Mouse (Mus musculus) forebrain, postnatal 0 days (tissue): ENCODE results near the gene Slco3a1. TPM values are rescaled to one million over a fixed set of nuclear protein-coding genes. Genes with fewer than 3 reads are reported as not detected.

ENCODE experiments used
- ATAC-seq: fragments of 200-750 bp; cut with Nextera tagmentation; 2 replicates; pipeline ENCODE4 v1.8.0; 2017; ENCODE audit warnings: mild to moderate bottlenecking, moderate library complexity
- DNase-seq: peaks from one replicate; pipeline ENCODE4 v3.0.0-alpha.2; 2015
- H3K27ac ChIP-seq: fragments of 300-500 bp; sonication (generic); 2 replicates; pipeline ENCODE4 v1.5.1; 2014; ENCODE audit warnings: low read depth, mild to moderate bottlenecking, antibody characterized with exemption, low read length, moderate library complexity, mixed read lengths
- H3K27me3 ChIP-seq: fragments of 300-500 bp; sonication (generic); 2 replicates; pipeline ENCODE4 v1.6.1; 2014; ENCODE audit warnings: mild to moderate bottlenecking, low read length, mixed read lengths; ENCODE audit not compliant: insufficient read depth
- H3K36me3 ChIP-seq: fragments of 300-500 bp; sonication (generic); 2 replicates; pipeline ENCODE4 v1.6.1; 2014; ENCODE audit warnings: mild to moderate bottlenecking, moderate library complexity; ENCODE audit not compliant: insufficient read depth
- H3K4me1 ChIP-seq: fragments of 300-500 bp; sonication (generic); 2 replicates; pipeline ENCODE4 v1.6.1; 2014; ENCODE audit warnings: antibody characterized with exemption; ENCODE audit not compliant: insufficient read depth
- H3K4me2 ChIP-seq: fragments of 300-500 bp; sonication (generic); 2 replicates; pipeline ENCODE4 v1.6.1; 2014; ENCODE audit warnings: low read depth, mild to moderate bottlenecking, moderate library complexity
- H3K4me3 ChIP-seq: fragments of 300-500 bp; sonication (generic); 2 replicates; pipeline ENCODE4 v1.5.1; 2014; ENCODE audit warnings: low read depth, low read length, mixed read lengths
- H3K9ac ChIP-seq: fragments of 300-500 bp; sonication (generic); 2 replicates; pipeline ENCODE4 v1.6.1; 2014; ENCODE audit warnings: mild to moderate bottlenecking
- H3K9me3 ChIP-seq: fragments of 300-500 bp; sonication (generic); 2 replicates; pipeline ENCODE4 v1.6.1; 2016; ENCODE audit warnings: low read length
- CTCF ChIP-seq: sonication (generic); IDR thresholded peaks from 2 replicates; pipeline ENCODE4 v1.5.1; 2016; ENCODE audit warnings: antibody characterized with exemption, control low read depth, low read depth
- WGBS: fragments of 180-500 bp; shearing (Covaris S2); extraction: QIAGEN DNeasy Blood & Tissue Kit; methylation state at CpG from one replicate; pipeline ENCODE4 v1.1.7; 2014; 5-methylcytosine and 5-hydroxymethylcytosine counted together
- polyA plus RNA-seq: library from polyadenylated mRNA; unstranded; fragments of >200 nt; fragmentation: Nextera tagmentation; extraction: Ambion mirVana; gene quantifications from 2 replicates; pipeline ENCODE4 v1.2.1, GENCODE M21; 2015
- total RNA-seq: library from RNA; depleted of rRNA; stranded (reverse); fragments of >200 nt; gene quantifications from 2 replicates; pipeline ENCODE4 v1.2.3, GENCODE M21; 2014

The Slco3a1 gene
- total and polyA plus RNA-seq, 2 experiments from 2014 or later, result 25.2 to 27.8 TPM

- Histone ChIP-seq H3K9ac (no peak overlapping the region), H3K27me3 (no peaks in the 10 kb centered on the region), H3K36me3 (no peaks in the 10 kb centered on the region), H3K4me2 (no peak overlapping the region), H3K27ac (no peak overlapping the region), H3K4me3 (no peak overlapping the region), H3K9me3 (no peaks in the 10 kb centered on the region), H3K4me1 (no peaks in the 10 kb centered on the region)
- DNase-seq (no peak), ATAC-seq (no peak)
- WGBS, result 74% methylated on average over 7 of the region's 7 CpGs
- no peak for TF ChIP-seq CTCF
These were observed 10.3 kb downstream of the Slco3a1 start for GRCm38 (mm10) chr7:74544306-74544705.

- Histone ChIP-seq H3K4me1 (no peaks in the 10 kb centered on the region), H3K36me3 (no peaks in the 10 kb centered on the region), H3K4me3 (no peak overlapping the region), H3K9ac (no peak overlapping the region), H3K4me2 (no peak overlapping the region), H3K27me3 (no peaks in the 10 kb centered on the region), H3K9me3 (no peaks in the 10 kb centered on the region), H3K27ac (no peak overlapping the region)
- DNase-seq (no peak), ATAC-seq (no peak)
- WGBS, result 33% methylated on average over 4 of the region's 4 CpGs
- no peak for TF ChIP-seq CTCF
These were observed 12.6 kb downstream of the Slco3a1 start for GRCm38 (mm10) chr7:74541958-74542357.

DNA sequence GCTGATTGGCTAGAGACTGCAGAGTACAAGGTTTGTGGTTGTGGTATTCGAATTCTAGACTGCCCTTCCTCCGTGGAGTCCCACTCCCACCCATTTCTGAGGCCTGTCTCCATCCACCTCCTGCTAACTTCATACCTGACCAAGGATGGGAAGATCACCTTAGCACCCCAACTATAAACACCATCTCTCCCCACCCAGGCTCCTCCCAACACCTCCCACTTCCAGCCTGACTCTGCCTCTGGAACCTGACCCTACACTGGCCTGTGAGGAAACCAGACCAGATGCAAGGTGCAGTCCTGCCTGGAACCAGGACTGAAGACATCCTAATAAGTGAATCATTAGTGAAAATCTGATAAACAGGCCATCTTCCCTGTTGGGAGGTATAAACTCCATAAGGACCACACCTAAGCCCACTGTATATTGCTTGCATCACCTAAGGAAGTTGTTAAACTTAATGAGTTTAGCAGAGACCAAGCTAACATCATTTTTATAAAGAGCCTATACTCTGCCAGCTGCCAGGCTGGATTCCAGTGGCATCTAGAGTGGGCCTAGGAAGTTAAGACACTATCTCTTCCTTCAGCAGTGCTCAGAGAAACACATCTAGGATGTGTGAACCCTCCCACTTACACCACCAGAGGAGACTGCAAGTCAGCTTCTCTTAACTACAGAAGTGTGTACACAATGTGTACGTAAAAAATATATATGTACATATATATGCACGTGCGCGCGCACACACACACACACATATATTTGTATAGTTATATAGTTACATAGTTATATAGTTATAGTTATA, 13.5 kb downstream of the Slco3a1 start:
- DNase-seq (no peak), ATAC-seq (no peak)
- Histone ChIP-seq H3K4me1 (no peaks in the 10 kb centered on the region), H3K9me3 (no peaks in the 10 kb centered on the region), H3K4me2 (no peak overlapping the region), H3K4me3 (no peak overlapping the region), H3K27ac (no peak overlapping the region), H3K36me3 (no peaks in the 10 kb centered on the region), H3K9ac (no peak overlapping the region), H3K27me3 (no peaks in the 10 kb centered on the region)
- TF ChIP-seq CTCF, result no peak
- WGBS, result 89% methylated on average over 7 of the region's 7 CpGs

DNA sequence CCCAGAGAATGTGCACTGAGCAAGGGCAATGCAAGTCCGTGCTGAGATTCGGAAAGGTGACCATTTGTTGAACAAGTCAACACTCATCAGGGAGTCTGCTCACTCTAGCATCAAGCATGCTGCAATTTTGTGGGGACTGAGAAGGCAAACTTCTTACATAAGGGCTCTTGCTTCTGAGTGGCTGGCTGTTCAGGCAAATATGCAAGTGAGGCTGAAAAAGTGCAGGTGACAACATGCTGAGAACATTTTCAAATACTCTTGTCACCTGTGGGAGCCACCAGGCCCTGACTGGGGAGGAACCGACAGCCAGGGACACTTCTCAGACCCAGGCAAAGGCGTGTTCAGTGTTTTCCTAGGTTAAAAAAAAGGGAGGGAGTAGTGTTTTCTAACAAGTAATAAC, 18.4 kb downstream of the Slco3a1 start:
- Histone ChIP-seq H3K9me3 (no peaks in the 10 kb centered on the region), H3K4me1 (no peaks in the 10 kb centered on the region), H3K27ac (no peak overlapping the region), H3K4me3 (no peak overlapping the region), H3K36me3 (no peaks in the 10 kb centered on the region), H3K4me2 (no peak overlapping the region), H3K27me3 (no peaks in the 10 kb centered on the region), H3K9ac (no peak overlapping the region)
- ATAC-seq (no peak), DNase-seq (no peak)
- TF ChIP-seq CTCF, result no peak
- WGBS, result 86% methylated on average over 4 of the region's 4 CpGs

DNA sequence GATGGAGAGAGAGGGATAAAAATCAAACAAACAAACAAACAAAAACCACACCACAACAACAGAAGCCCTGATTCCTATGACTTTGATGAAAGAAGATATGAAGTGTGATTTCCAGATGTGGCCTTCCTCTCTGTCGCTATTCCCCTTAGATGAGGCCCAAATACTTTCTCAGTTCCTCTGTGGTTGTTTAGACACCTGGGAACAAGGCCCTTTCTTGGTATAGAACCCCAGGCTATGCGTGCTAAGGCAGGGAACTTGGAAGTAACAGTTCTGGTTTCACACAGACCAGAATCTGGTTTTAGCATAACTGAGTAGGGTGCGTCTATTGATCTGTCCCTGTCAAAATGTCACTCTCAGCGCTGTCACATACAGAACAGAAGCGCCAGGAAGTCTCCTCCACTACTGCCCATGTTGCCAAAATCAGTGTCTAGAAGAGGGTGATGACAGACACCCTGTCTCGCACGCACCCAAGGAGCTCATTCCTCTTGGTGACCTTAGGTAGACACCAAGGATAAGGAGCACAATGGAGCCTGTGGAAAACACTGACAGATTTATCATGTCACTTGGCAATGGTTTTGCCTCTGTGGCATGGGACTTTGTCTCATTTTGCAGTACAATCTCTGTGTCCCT, 23.0 kb downstream of the Slco3a1 start:
- Histone ChIP-seq H3K36me3 (no peaks in the 10 kb centered on the region), H3K9ac (no peak overlapping the region), H3K27me3 (no peaks in the 10 kb centered on the region), H3K4me1 (no peaks in the 10 kb centered on the region), H3K4me2 (no peak overlapping the region), H3K4me3 (no peak overlapping the region), H3K27ac (no peak overlapping the region), H3K9me3 (no peaks in the 10 kb centered on the region)
- ATAC-seq (no peak), DNase-seq (no peak)
- WGBS, result 89% methylated on average over 7 of the region's 7 CpGs
- no peak for TF ChIP-seq CTCF

DNA sequence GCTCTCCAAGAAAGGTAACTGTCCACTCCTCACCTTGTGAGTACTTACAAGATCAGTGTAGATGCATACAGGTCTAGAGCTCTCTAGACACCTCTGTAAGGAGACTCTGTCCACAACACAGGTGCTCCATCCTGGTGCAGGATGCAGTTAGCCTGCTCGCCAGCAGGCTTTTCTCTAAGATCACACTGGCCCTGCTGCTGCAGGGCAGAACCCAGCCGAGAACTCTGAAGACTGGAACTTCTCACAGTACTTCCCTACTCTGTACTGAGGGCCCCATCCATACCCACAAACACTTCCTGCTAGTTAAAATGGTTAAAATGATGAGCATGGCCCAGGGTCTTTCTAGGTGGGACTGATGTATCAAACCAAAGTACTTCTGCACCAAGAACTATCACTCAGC, 24.7 kb downstream of the Slco3a1 start:
- Histone ChIP-seq H3K27me3 (no peaks in the 10 kb centered on the region), H3K4me3 (no peak overlapping the region), H3K4me1 (no peaks in the 10 kb centered on the region), H3K9me3 (no peaks in the 10 kb centered on the region), H3K36me3 (no peaks in the 10 kb centered on the region), H3K9ac (no peak overlapping the region), H3K4me2 (no peak overlapping the region), H3K27ac (no peak overlapping the region)
- ATAC-seq (no peak), DNase-seq (no peak)
- WGBS, result 77% methylated on average over 2 of the region's 2 CpGs
- TF ChIP-seq CTCF, result no peak

GRCm38 (mm10) chr7:74529183-74529757, 25.3 kb downstream of the Slco3a1 start:
- no peak overlapping the region for H3K4me3 ChIP-seq
- ATAC-seq (no peak), DNase-seq (no peak)
- H3K9ac ChIP-seq, result no peak overlapping the region
- no peaks in the 10 kb centered on the region for H3K27me3 ChIP-seq
- H3K9me3 ChIP-seq, result no peaks in the 10 kb centered on the region
- H3K4me2 ChIP-seq, result no peak overlapping the region
- 41% methylated on average over 4 of the region's 4 CpGs for WGBS
- no peak for TF ChIP-seq CTCF
- H3K27ac ChIP-seq, result no peak overlapping the region
- H3K4me1 ChIP-seq, result no peaks in the 10 kb centered on the region
- no peaks in the 10 kb centered on the region for H3K36me3 ChIP-seq
